Mouse (Mus musculus): ENCODE measurements around the gene Arid1b.
"Not testable (repeated sequence)": the region's sequence is repeated elsewhere in the genome, so short reads cannot be mapped to it uniquely, and the experiment has no call there.

Gene Arid1b

DNA sequence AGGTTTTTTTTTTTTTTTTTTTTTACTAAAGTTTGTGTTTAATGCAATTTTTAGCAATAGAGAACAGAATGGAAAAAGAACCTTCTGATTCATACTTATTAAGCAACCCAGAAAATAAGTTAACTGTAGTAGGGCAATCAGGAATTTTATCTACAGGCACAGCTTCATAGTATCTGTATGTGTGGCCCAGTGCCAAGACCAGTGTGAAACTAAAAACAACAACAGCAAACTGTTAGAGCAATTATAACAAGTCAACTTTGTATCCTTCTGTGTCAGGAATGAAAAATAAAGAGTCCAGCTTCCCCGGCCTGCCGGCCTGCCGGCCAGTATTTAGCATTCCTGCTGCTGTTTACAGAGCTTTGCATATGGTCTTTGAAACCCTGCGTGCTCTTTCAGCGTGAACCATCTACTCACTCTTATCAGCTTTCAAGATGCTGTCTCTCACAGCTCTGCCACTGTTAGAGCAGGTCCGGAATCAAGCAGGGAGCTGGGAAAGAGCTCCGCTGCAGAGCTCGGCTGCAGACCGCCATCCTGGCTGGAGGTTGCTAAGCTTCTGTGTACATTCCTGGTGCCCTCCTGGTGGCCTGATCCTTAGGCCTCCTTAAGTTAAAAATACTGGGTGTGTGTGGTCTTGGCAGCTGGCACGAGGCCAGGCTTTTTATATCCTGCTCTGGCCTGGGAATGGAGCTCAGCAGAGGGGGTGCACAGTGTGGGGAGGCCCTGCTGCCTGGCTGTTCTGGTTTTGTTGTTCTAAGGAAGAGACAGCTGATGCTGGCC is 64.0 kb downstream of the Arid1b start:
- peak; percentile 31 for DNase-seq (ENCODE audit: low spot score)

- DNase-seq (ENCODE audit: low spot score) = no peak
Measured at GRCm38 (mm10) chr17:5059092-5059601, 65.0 kb downstream of the Arid1b start.

- DNase-seq (ENCODE audit: low spot score) = no peak
Measured at GRCm38 (mm10) chr17:5060515-5061084, 66.5 kb downstream of the Arid1b start.

- DNase-seq (ENCODE audit: low spot score) = no peak
Measured at GRCm38 (mm10) chr17:5061183-5061582, 67.1 kb downstream of the Arid1b start.

GRCm38 (mm10) chr17:5061593-5061992 is 67.5 kb downstream of the Arid1b start:
- DNase-seq (ENCODE audit: low spot score) = no peak

GRCm38 (mm10) chr17:5063471-5064176 is 69.5 kb downstream of the Arid1b start:
- DNase-seq (ENCODE audit: low spot score) = no peak

DNA sequence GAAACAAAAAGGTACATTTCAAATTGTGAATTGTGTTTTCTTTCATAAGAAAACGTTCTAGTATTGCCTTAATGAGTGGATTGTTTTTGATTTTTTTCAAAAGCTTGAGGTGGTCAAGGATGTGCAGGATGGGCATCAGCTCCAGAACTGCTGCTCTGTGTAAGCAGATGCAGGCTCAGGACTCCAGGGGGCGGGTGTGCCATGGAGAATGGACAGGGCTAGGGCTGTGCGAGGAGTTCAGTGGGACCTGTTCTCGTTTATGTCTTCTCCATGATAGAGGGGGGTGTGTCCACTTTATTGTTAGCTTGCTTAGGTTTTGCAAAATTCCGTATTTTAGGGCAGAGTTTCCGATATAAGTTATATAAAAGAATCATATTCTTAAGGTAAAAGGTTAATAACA is 70.6 kb downstream of the Arid1b start:
- no peak for DNase-seq (ENCODE audit: low spot score)

- no peak for DNase-seq (ENCODE audit: low spot score)
Measured at GRCm38 (mm10) chr17:5065270-5065669, 71.1 kb downstream of the Arid1b start.

DNA sequence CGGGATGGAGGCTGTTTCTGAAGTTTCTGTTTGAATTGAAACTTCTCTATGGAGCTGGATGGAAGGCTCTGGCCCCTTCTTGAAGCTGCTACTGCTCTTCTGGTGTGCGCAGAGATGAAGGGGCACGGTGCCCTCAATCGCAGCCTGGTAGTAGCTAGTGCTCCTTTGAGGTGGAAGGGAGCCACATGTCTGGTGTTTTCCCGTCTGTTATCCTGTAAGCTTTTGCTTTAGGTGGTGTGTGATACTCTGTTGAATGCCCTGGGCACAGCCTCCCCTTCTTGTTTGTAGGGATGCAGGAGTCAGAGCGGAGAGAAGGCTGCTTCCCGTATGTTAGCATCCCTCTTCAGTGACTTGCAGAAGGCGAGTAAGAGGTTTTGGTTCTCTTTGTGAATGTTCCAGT is 72.7 kb downstream of the Arid1b start:
- DNase-seq (ENCODE audit: low spot score) = no peak

- no peak for DNase-seq (ENCODE audit: low spot score)
Measured at GRCm38 (mm10) chr17:5067264-5067663, 73.1 kb downstream of the Arid1b start.

DNA sequence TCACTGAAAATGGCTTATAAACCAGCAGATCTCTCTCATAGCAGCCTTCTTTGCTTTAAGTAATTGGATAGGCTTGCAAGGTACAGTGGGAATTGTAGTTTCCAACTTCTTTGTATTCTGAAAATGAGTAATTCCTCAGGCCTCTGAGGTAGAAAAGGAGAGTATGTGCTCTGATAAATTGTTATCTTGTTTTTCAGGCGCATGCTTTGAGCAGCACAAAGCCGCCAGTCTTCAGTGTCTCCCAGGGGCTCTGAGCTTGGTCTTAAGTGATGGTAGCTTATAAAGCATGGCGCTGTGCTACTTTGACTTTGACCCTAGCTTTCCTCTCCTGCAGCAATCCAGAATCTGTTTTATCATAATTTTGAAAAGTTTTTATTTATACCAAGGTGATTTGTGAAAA is 76.3 kb downstream of the Arid1b start:
- no peak for DNase-seq (ENCODE audit: low spot score)

GRCm38 (mm10) chr17:5072539-5072938 is 78.4 kb downstream of the Arid1b start:
- DNase-seq (ENCODE audit: low spot score) = no peak

DNA sequence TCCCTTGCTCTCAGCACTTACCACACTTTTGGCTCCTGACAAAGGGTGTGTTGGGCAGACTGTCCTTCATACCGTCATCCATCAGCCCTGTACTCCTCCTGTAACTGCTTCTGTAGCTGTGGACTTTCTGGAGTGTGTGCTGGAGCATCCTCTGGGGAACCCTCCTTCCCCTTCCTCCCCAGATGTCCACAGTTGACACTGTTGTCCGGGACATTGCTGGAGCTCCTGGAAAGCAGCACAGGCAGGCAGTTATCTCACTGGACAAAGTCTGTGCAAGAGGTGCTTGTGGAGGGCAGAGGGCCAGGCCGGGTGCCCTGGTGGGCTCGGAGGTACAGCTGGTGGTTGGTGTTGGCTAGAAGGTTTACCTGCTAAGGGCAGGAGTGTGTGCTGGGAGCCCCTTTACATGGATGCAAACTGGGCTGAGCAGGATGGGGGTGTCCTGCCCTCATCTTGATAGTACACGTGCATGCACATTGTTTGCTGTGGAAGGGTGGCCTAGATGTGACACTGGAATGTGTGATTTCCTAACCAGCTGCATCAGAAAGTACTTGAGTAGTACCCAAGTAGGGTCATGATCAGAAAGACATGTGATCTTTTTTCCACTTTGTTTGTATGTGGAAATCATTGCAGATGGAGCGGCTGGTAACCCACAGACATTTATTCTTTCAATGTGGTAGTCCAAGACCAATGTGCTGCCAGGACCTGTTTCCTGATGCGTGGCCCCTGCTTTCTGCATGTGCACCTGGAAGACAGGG is 80.8 kb downstream of the Arid1b start:
- peak; percentile 45 for DNase-seq (ENCODE audit: low spot score)

GRCm38 (mm10) chr17:5077996-5078395 is 83.9 kb downstream of the Arid1b start:
- no peak for DNase-seq (ENCODE audit: low spot score)

- DNase-seq (ENCODE audit: low spot score) = peak; percentile 36
Measured at GRCm38 (mm10) chr17:5078576-5078975, 84.4 kb downstream of the Arid1b start.

- no peak for DNase-seq (ENCODE audit: low spot score)
Measured at GRCm38 (mm10) chr17:5080884-5081419, 86.8 kb downstream of the Arid1b start.

DNA sequence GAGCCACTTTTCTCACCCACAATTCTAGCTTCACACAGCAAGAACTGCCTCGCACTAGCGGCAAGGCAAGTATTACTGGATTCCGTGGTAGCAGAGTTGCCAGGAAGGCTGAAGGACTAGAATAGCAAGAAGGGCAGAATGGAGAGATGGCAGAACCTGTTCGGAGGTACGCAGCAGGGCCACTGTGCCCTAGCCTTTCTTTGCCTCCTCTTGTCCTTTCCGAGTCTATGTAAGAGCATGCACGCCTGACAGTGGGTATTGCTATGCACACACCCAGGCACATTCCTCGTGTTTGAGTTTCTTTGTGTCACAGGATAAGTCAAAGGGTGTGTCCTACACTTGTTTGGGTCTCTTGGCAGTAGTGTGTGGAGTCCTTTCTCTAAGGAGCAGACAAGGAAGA is 88.1 kb downstream of the Arid1b start:
- DNase-seq (ENCODE audit: low spot score) = no peak

- no peak for DNase-seq (ENCODE audit: low spot score)
Measured at GRCm38 (mm10) chr17:5083497-5083896, 89.4 kb downstream of the Arid1b start.

- no peak for DNase-seq (ENCODE audit: low spot score)
Measured at GRCm38 (mm10) chr17:5084139-5084538, 90.0 kb downstream of the Arid1b start.

DNA sequence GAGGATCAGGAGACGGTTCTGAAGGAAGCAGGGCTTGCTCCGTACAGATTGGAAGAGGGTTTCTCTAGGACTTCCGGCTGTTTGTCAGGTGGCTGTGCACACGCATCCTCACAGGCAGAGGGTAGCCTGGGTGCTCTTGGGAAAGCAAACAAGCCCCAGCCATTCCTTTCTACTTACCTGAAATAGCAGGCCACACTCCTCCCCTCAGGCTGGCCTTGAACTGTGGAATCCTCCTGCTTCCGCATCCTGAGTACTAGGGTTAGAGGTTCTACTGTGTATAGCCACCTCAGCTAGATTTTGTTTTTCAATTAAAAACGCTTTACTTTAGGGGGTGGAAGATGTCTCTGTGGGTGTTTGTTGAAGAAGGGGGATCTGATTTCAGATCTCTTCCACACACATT is 90.9 kb downstream of the Arid1b start:
- no peak for DNase-seq (ENCODE audit: low spot score)

DNA sequence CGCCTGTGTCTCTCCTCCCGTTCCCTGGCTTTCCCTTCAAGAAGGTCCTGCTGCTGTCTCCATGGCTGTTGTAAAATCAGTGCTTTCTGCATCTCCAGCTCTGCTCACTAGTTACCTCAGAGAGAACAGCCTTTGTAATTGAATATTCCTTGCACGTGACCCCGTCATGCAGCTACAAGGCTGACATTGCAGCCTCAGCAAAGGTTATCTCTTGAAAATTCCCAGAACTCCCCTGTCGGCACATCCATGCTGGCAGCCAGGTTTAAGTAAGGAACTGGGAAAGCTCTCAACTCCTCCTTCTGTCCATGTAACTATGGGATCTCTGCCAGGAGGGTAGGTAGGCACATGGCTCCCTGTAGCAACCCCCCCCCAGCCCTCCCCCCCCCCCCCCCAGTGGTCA is 91.8 kb downstream of the Arid1b start:
- no peak for DNase-seq (ENCODE audit: low spot score)

- not testable (repeated sequence) for DNase-seq (ENCODE audit: low spot score)
Measured at GRCm38 (mm10) chr17:5088241-5088640, 94.1 kb downstream of the Arid1b start.

All from adipocyte (in vitro differentiated cells).